Mouse (Mus musculus): ENCODE data around the gene Snx10. TPM values are rescaled to one million over a fixed set of nuclear protein-coding genes. Genes with fewer than 3 reads are reported as not detected.

Snx10 gene
- polyA plus RNA-seq, 1 experiment from 2014 or later = 22.7 TPM

DNA sequence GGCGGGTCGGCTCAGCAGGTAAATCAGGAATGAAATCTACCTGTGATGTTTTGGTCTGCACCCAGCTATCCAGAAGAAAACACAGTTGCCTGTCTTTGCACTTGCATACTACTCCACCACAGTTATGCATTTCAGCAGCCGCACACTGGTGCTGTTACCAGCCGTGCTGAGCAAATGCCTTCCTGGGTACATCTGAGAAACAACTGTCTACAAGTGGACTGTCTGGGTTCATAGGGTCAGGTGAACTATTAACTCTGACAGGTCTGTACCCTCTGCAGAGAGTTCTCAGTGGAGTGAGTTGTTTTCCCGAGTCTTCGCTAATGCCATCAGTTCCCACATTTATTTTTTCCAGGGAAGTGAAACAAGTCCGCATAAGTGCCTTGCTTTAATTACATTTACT lies 17.7 kb downstream of the Snx10 start:
- WGBS = 79% methylated on average over 7 of the region's 7 CpGs
- H3K27me3 ChIP-seq (replicated peaks; ENCODE audit: low read depth, poor library complexity, severe bottlenecking) = no peaks in the 10 kb centered on the region
- 0 out of 2 replicates have a peak, but pooled peaks cover 3% of the 10 kb centered on the region for H3K9me3 ChIP-seq
- peaks cover 37% of the 10 kb centered on the region for H3K4me1 ChIP-seq
- H3K27ac ChIP-seq (replicated peaks) = no peak overlapping the region
- DNase-seq (ENCODE audit: low spot score) = no peak
- peaks cover 8% of the 10 kb centered on the region; the same call in 1 of the 2 replicates for H3K36me3 ChIP-seq (replicated peaks)
- H3K4me3 ChIP-seq = no peak overlapping the region

GRCm38 (mm10) chr6:51542147-51542546 lies 18.4 kb downstream of the Snx10 start:
- 82% methylated on average over 4 of the region's 4 CpGs for WGBS
- Histone ChIP-seq H3K36me3 (replicated peaks) (peaks cover 8% of the 10 kb centered on the region; the same call in 1 of the 2 replicates), H3K4me3 (no peak overlapping the region), H3K27ac (replicated peaks) (no peak overlapping the region), H3K4me1 (peaks cover 37% of the 10 kb centered on the region), H3K27me3 (replicated peaks; ENCODE audit: low read depth, poor library complexity, severe bottlenecking) (no peaks in the 10 kb centered on the region), H3K9me3 (0 out of 2 replicates have a peak, but pooled peaks cover 3% of the 10 kb centered on the region)
- no peak for DNase-seq (ENCODE audit: low spot score)

GRCm38 (mm10) chr6:51543639-51544117 lies 20.0 kb downstream of the Snx10 start:
- peak; percentile 33 for DNase-seq (ENCODE audit: low spot score)
- Histone ChIP-seq H3K4me3 (no peak overlapping the region), H3K4me1 (peaks cover 33% of the 10 kb centered on the region), H3K36me3 (replicated peaks) (peaks cover 8% of the 10 kb centered on the region; the same call in 1 of the 2 replicates), H3K27ac (replicated peaks) (peak overlapping the region; percentile 4; the same call in 1 of the 2 replicates), H3K27me3 (replicated peaks; ENCODE audit: low read depth, poor library complexity, severe bottlenecking) (no peaks in the 10 kb centered on the region), H3K9me3 (0 out of 2 replicates have a peak, but pooled peaks cover 3% of the 10 kb centered on the region)
- 59% methylated on average over 6 of the region's 6 CpGs for WGBS

GRCm38 (mm10) chr6:51544118-51544681 lies 20.5 kb downstream of the Snx10 start:
- 36% methylated on average over 7 of the region's 7 CpGs for WGBS
- Histone ChIP-seq H3K36me3 (replicated peaks) (peaks cover 7% of the 10 kb centered on the region; the same call in 1 of the 2 replicates), H3K4me1 (peaks cover 33% of the 10 kb centered on the region), H3K27me3 (replicated peaks; ENCODE audit: low read depth, poor library complexity, severe bottlenecking) (no peaks in the 10 kb centered on the region), H3K9me3 (0 out of 2 replicates have a peak, but pooled peaks cover 3% of the 10 kb centered on the region), H3K4me3 (no peak overlapping the region), H3K27ac (replicated peaks) (peak overlapping the region; percentile 4; the same call in 1 of the 2 replicates)
- peak; percentile 21 for DNase-seq (ENCODE audit: low spot score)

DNA sequence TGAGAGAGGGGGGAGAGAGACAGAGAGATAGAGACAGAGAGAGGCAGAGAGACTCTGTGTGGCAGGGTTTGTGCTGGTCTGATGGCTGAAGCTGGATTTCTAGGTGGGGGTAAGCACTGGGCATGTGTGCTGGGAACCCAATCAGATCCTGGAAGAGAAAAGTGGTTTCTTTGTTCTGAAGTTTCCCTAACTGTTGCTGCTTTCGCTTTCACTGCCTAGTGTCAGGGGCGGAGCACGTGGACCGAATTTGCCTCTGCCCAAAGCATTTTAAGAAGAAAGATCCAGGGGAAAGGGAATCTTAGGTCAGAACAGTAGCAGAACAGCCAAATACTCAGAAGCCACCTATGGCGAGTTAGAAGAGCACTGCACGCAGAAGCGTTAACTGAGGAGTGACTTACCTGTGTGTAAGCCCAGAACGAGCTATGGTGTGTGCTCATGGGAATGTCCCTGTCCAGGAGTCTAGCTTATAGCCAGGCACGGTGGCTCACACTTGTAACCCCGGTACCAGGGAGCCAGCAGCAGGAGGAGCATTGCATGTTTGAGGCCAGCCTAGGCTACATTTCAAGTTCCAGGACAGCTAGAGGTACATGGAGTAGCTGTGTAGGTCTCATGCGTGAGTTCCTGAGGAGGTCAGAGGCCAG lies 21.6 kb downstream of the Snx10 start:
- DNase-seq (ENCODE audit: low spot score) = no peak
- H3K4me1 ChIP-seq = peaks cover 33% of the 10 kb centered on the region
- 66% methylated on average over 11 of the region's 11 CpGs for WGBS
- H3K36me3 ChIP-seq (replicated peaks) = no peaks in the 10 kb centered on the region
- peak overlapping the region; percentile 55; the same call in 1 of the 2 replicates for H3K27ac ChIP-seq (replicated peaks)
- H3K4me3 ChIP-seq = no peak overlapping the region
- no peaks in the 10 kb centered on the region for H3K9me3 ChIP-seq
- H3K27me3 ChIP-seq (replicated peaks; ENCODE audit: low read depth, poor library complexity, severe bottlenecking) = no peaks in the 10 kb centered on the region

DNA sequence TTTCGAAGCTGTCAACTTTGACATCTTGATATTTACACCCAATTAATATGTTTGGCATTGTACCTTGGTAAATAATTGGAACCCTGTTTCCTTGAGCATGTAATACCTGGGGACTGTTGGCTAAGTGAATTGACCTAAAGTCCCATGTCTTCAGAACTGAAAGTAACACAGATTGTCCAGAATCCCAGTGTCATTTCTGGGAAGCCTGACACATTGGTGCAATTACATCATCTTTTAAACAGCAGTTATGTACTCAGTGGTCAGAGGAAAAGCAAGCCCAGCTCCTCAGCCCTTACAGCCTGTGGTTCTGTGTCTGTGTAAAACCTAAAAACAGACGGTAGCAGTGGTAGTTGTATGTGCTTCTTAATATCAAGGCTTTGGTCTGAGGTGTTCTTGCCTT lies 22.4 kb downstream of the Snx10 start:
- no peaks in the 10 kb centered on the region for H3K27me3 ChIP-seq (replicated peaks; ENCODE audit: low read depth, poor library complexity, severe bottlenecking)
- WGBS = 90% methylated on average over 2 of the region's 2 CpGs
- H3K27ac ChIP-seq (replicated peaks) = no peak overlapping the region

GRCm38 (mm10) chr6:51548757-51549156 lies 25.1 kb downstream of the Snx10 start:
- Histone ChIP-seq H3K36me3 (replicated peaks) (peaks cover 6% of the 10 kb centered on the region; the same call in 1 of the 2 replicates), H3K9me3 (no peaks in the 10 kb centered on the region), H3K4me3 (no peak overlapping the region), H3K27me3 (replicated peaks; ENCODE audit: low read depth, poor library complexity, severe bottlenecking) (no peaks in the 10 kb centered on the region), H3K27ac (replicated peaks) (no peak overlapping the region), H3K4me1 (peaks cover 20% of the 10 kb centered on the region)
- no peak for DNase-seq (ENCODE audit: low spot score)
- WGBS = 86% methylated on average over 5 of the region's 5 CpGs

More for the DNA sequence above, 22.4 kb downstream of the Snx10 start:
- H3K9me3 ChIP-seq = no peaks in the 10 kb centered on the region
- H3K4me3 ChIP-seq = no peak overlapping the region
- DNase-seq (ENCODE audit: low spot score) = no peak
- peaks cover 1% of the 10 kb centered on the region; the same call in 1 of the 2 replicates for H3K36me3 ChIP-seq (replicated peaks)
- H3K4me1 ChIP-seq = peaks cover 33% of the 10 kb centered on the region

- no peak overlapping the region for H3K27ac ChIP-seq (replicated peaks)
- H3K9me3 ChIP-seq = no peaks in the 10 kb centered on the region
- no peak for DNase-seq (ENCODE audit: low spot score)
- H3K36me3 ChIP-seq (replicated peaks) = peaks cover 10% of the 10 kb centered on the region
- no peak overlapping the region for H3K4me3 ChIP-seq
- no peaks in the 10 kb centered on the region for H3K4me1 ChIP-seq
- WGBS = 90% methylated on average over 10 of the region's 10 CpGs
- no peaks in the 10 kb centered on the region for H3K27me3 ChIP-seq (replicated peaks; ENCODE audit: low read depth, poor library complexity, severe bottlenecking)
These were observed 27.6 kb downstream of the Snx10 start for GRCm38 (mm10) chr6:51551267-51551802.

GRCm38 (mm10) chr6:51556562-51556961 lies 32.9 kb downstream of the Snx10 start:
- DNase-seq (ENCODE audit: low spot score) = no peak
- Histone ChIP-seq H3K4me3 (no peak overlapping the region), H3K27ac (replicated peaks) (no peak overlapping the region), H3K9me3 (no peaks in the 10 kb centered on the region), H3K27me3 (replicated peaks; ENCODE audit: low read depth, poor library complexity, severe bottlenecking) (no peaks in the 10 kb centered on the region), H3K36me3 (replicated peaks) (peaks cover 4% of the 10 kb centered on the region), H3K4me1 (no peaks in the 10 kb centered on the region)
- WGBS = 93% methylated on average over 7 of the region's 7 CpGs

DNA sequence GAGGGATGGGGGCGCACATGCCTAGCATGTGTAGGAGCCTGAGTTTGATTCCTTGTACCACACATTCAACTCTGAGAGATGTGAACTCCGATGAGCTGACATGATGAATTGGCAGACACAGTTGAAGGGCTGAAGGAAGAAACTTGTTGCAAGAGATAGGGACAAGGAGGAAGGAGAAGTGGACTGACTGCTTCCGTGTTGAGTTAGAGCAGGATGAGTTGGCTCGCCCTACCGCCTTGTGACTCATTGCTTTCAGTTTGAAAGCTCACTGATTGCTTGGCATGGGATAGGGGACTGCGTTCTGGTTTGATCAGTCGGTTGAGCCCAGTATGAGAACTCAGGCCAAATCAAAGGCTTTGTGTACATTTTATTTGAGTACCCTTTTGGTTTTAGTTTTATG lies 34.6 kb downstream of the Snx10 start:
- Histone ChIP-seq H3K4me3 (no peak overlapping the region), H3K27me3 (replicated peaks; ENCODE audit: low read depth, poor library complexity, severe bottlenecking) (no peaks in the 10 kb centered on the region), H3K36me3 (replicated peaks) (peaks cover 3% of the 10 kb centered on the region; the same call in 1 of the 2 replicates), H3K9me3 (no peaks in the 10 kb centered on the region), H3K27ac (replicated peaks) (no peak overlapping the region), H3K4me1 (no peaks in the 10 kb centered on the region)
- DNase-seq (ENCODE audit: low spot score) = no peak
- 93% methylated on average over 7 of the region's 7 CpGs for WGBS

DNA sequence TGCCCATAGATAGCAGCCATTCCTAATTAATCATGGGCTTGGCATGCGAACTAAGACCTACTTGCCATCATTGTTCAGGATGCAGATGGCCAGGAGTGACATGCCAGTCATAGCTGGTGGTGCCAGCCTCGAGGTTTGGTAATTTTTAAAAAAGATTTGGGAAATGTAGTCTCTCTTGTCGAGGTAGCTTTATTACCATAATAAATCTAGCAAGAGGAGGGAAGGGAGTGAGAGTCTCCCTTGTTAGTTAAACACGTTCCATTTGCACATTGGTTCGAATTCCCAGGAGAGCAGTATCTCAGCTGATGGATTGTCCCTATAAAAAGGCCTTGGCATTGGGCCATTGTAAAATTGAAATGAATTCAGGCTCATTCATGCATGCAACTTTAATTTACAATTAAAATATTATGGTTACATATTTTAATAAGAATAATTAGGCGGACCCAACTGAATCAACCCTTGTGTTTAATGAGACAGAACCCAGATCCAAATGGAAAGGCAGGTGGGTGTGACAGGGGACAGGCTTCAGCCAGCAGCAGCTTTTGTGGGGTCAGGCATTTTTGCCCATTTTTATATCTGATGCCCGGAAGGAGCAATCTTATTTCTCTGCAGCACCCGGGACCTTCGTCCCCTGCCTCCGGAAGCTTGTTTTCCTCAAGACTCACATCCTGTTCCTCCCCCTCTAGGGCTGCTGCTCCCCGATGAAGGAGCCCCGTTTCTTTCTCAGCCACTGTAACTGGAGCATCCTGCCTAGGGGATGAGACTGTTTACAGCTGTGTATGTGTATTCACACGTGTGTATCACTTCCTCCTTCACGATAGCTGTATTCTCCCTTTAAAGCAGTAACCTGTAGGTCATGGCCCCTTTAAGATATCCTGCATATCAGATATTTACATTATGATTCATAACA lies 43.3 kb downstream of the Snx10 start:
- Histone ChIP-seq H3K27ac (replicated peaks) (no peak overlapping the region), H3K4me1 (0 out of 2 replicates have a peak, but pooled peaks cover 4% of the 10 kb centered on the region), H3K36me3 (replicated peaks) (no peaks in the 10 kb centered on the region; the same call in 1 of the 2 replicates), H3K9me3 (no peaks in the 10 kb centered on the region), H3K27me3 (replicated peaks; ENCODE audit: low read depth, poor library complexity, severe bottlenecking) (no peaks in the 10 kb centered on the region), H3K4me3 (no peak overlapping the region)
- WGBS = 78% methylated on average over 14 of the region's 14 CpGs
- DNase-seq (ENCODE audit: low spot score) = no peak

DNA sequence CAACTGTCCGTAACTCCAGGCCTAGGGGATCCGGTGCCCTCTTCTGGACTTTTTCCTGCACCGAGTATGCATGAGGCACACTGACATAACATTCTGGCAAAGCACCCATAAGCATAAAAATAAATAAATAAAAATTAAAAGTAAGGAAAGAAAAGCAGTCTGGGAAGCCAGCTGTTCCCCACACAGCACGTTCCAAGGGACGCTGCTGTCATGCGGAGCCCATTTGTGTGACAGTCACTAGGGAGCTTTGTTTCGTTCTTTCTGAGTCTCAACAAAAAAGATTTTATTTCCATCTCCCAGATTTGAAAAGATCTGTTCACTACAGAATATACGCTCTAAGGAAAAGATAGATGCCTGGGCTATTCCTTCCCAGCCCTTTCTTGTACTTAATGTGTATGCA lies 45.4 kb downstream of the Snx10 start:
- Histone ChIP-seq H3K4me1 (0 out of 2 replicates have a peak, but pooled peaks cover 4% of the 10 kb centered on the region), H3K9me3 (no peaks in the 10 kb centered on the region)
- WGBS = 89% methylated on average over 8 of the region's 8 CpGs

More for the DNA sequence above, 45.4 kb downstream of the Snx10 start:
- Histone ChIP-seq H3K36me3 (replicated peaks) (no peaks in the 10 kb centered on the region; the same call in 1 of the 2 replicates), H3K4me3 (no peak overlapping the region), H3K27me3 (replicated peaks; ENCODE audit: low read depth, poor library complexity, severe bottlenecking) (no peaks in the 10 kb centered on the region), H3K27ac (replicated peaks) (no peak overlapping the region)
- no peak for DNase-seq (ENCODE audit: low spot score)

All from embryonic facial prominence, embryonic 10.5 days (tissue).